Mouse (Mus musculus) mouse embryonic stem cell (cell line): Measurements from ENCODE around the gene Vwa3a.
"Not testable (repeated sequence)": the region's sequence is repeated elsewhere in the genome, so short reads cannot be mapped to it uniquely, and the experiment has no call there.

ENCODE experiments used
- in situ Hi-C, 2 experiments: fragments of 300-500 bp; cut with MboI; formaldehyde crosslinking; loops; 1 replicate in 1 of 2; 3 replicates in 1 of 2; pipeline ENCODE4 v1.14.3; 2019 to 2020; ENCODE audit warnings: low sequenced_read_pairs in 2 of 2, low pct_unique_long_range_greater_than_20kb in 1 of 2, mixed read lengths in 1 of 2; ENCODE audit not compliant: unreplicated experiment in 1 of 2

Vwa3a gene

DNA sequence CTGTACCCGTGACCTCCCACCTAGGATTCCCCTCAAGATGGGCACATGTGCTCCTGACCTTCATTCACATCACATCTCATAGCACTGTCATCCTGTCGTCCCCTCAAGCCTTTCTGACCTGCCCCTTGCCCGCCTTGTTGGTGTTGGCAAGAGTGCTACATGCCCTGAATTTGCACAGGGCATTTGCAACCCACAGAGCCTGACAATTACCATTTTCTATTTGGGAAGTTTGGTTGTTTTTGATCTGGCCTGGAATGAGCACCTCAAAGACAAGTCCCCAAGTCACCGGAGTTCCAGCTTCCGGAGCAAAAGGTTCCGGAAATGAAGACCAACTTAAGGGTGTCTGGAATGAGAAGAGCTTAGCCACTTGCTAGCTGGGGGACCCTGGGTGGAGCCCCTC lies at the start of gene Vwa3a:
Gene Vwa3a (plus strand): TSS at position 301 of the 400 bp plus-strand sequence.
- in situ Hi-C loops: loop anchor here (5.0 kb wide), 1 partner anchor 67 kb away; the partner anchor contains the start of gene Pdzd9 (in 2 of the 2)

DNA sequence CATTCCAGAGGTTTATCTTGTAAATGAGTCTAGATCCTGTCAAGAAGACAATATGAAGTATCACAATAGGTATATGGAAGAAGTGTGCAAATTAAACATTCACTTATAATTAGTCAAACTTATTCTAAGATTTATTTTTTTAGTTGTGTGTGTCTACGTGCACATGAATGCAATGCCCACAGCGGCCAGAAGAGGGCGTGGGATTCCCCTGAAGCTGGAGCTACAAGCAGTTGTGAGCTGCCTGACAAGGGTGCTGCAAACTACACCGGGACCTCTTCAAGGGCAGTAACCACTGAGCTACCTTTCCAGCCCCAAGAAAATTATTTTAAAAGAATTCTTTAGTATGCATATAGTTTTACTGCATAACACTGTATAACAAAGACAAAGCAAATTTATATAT lies 48.5 kb upstream of the Vwa3a start:
- in situ Hi-C loops: no loop called here

DNA sequence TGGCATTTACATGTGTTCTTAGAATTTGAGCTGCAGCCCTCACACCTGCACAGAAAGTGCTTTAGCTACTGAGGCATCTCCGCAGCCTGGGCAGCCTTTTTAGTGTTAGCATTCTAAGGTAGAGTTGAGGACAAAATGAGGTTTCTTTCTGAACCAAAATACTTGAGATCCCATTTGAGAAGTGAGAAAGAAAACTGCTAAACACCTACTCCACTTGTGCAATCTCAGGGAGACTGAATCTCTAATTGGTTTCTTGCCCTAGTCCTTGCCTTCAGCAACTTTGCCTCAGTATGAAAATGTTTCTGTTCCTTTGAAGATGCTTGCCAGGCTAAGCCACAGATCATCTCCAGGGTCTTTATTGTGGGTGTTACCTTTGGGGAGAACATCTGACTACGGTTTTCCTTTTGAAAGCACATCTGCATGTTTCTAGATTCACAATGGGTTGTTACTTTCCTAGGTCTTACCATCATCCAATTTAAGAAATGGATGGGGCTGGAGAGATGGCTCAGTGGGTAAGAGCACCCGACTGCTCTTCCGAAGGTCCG lies 45.2 kb upstream of the Vwa3a start:
- in situ Hi-C loops: no loop called here

DNA sequence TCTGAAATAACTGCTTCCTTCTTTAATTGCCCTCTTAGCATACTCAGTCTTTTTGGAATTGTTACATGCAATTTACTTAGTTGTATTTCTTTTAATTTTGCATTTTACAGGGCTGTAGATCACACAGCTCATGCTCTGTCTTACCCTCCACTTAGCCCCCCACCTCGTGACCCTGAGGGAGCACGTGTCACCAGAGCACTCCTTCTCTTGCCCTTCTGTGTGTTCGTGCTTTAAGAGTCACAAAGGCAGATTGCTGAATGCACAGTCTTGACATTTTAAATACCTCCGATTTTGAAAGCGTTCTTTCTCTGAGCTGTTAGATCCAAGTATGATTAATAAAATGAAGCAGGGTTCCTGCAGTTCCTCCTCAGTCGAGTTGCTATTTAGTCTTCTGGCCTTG lies 43.9 kb upstream of the Vwa3a start:
- in situ Hi-C loops: no loop called here

DNA sequence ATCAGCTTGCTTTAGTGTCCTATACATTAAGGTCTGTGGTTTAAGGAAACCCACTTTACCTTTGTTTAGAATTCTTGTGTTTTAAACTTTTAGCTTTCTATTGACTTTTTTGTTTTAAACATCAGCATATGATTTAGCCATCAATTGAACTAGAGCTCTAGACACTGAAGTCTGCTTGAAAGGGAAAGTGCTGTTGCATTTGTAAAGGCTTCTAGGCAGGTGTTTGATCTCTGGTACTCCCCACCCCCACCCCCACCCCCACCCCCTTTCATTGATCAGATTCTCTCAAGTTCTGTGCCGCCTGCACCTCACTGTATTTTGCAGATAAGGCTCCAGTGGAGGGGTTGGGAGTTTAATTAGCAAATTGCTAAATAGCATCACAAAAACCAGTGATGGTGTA lies 43.5 kb upstream of the Vwa3a start:
- in situ Hi-C loops: no loop called here

DNA sequence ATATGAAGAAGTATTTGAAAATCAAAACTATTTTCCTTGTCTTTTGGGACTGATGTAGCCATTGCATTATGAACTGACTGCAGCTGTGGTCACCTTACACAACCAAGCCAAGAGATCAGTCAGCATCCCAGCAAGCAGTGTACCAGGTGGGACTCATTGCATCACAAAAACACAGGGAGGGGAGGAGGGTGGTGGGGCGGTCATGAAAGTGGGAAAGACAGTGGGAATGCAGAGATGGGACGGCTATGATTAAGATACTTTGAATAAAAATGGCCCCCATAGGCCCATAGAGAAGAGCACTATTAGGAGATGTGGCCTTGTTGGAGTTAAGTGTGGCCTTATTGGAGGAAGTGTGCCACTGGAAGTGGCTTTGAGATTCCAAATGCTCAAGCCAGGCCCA lies 42.8 kb upstream of the Vwa3a start:
- in situ Hi-C loops: no loop called here

DNA sequence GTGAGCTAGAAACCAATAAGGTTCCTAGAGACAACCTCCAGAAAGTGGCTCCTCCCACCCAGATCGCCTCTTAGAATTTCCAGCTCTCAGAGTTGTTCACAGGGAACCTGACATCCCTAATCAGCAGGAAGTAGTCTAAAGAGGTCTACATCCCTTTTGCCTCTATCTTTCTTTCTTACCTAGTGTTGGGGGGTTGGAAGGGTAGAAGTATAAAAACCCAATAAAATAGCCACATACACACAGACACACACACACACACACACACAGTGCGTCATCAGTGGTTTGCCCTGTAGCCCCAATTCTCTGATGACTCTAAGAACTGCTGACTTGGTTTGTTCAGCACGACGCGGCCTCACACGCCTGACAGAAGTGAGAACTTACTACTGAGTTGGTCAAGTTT lies 39.5 kb upstream of the Vwa3a start:
- in situ Hi-C loops: no loop called here

DNA sequence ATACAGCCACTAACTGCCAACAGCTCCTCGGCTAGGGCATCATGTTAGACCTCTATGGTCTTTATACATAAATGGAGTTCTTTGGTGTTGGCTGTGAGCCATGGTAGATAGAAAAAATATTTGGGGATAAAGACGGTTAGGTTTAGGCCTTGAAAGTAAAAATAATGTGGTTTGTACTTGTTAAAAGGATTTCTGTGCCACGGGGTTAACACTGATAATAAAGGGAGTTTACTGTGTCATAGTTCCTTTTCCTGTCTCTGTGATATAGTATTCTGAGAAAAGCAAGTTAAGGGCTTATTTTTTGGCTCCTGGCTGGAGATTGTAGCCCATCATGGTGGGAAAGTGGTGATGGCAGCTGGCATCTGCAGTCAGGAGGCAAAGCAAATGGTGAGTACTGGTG lies 35.2 kb upstream of the Vwa3a start:
- in situ Hi-C loops: no loop called here

DNA sequence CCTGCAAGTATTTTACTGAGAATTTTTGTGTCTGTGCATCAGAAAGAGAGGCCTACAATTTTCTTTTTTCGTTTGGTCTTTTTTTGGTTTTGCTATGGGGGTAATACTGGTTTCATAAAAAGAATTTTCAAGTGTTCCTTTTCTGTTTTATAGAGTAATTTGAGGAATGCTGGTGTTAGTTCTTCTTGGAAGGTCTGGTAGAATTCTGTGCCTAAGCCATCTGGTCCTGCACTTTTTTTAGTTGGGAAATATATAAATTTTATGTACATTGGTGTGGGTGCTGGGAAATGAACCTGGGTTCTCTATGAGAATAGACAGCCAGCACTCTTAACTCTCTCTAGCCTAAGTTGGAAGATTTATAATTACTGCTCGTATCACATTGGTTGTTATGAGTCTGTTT lies 27.0 kb upstream of the Vwa3a start:
- in situ Hi-C loops: no loop called here

DNA sequence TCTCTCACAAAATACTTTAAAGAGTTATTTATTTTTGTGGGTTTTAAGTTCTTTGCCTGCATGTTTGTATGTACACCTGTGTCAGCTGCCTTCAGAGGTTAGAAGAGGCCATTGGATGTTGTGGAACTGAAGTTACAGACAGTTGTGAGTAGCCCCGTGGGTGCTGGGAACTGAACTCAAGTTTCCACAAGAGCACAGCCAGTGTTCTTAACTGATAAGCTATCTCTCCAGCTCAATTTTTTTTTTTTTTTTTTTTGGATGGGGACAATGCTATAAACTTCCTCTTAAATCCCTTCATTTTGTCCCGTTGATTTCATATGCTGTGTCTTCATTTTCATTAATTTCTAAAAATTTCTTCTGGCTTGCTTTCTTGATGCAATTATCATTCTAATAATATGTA lies 25.9 kb upstream of the Vwa3a start:
- in situ Hi-C loops: no loop called here

DNA sequence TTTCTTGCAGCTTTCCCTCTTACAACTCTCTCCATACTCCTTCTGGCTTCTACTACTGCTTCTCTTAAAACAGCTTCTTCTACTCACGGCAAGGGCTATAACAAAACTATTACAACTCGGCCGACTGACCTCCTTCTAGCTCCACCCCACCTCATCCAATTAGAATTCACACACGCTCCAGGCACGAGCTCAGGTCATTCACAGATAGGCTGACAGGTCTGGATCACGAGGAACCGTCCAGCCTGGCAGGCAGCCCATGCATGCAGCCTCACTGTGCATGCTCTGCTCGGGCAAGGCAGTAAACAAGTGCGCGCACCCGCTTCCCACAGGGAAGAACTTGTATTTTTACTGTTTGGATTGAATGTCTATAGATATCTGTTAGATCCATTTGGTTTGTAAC lies 25.2 kb upstream of the Vwa3a start:
- in situ Hi-C loops: not testable (repeated sequence)

DNA sequence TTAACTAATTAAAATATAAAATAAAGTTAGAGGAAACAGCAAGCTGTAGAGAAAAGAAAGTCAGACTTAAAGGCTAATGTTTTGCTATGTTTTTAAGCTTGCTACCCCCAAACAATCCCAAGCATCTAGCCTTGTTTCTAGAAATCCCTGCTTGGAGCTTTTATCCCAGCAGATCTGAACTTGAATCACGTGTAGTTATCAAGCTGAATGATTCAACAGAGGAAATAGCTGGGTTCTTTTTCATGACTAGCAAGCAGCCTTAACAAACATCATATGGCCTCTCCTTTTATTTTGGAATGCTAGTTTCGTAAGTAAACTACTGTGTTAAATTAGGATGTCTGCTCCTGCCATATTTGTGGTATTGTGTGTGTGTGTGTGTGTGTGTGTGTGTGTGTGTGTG lies 21.9 kb upstream of the Vwa3a start:
- in situ Hi-C loops: no loop called here

DNA sequence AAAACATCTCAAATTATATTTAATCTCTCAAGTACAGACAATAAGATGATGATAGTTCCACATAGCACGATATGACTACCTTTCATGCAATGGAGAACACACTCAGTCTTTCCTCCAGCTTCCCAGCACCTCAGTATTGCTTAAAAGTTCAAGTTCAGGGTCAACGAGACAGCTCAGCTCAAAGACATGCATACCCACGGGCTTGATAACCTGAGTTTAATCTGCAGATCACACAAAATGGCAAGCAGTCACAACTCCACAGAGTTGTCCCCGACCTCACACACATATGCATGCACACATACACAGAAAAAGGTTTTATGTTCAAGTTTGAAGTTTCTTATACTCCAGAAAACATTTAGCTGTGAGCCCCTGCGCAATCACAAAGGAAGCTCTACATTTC lies 18.1 kb upstream of the Vwa3a start:
- in situ Hi-C loops: no loop called here

DNA sequence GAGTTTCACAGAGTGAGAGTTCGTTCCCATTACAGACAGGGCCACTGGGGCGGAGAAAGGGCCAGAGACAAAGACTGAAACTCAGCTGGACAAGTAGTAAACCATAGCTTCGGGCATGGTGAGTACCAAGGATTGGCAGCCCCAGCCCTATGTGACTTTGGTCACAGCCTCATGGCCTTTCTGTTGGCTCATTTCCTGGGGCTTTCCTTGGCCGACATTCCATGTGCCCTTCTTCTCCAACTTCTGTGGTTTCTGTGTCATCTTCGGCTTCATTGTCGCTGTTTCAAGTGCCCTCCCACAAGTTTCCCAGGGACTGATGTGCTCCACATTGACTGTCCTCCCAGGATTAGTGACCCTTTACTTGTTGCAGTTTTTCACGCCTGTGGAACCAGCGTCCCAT lies 17.7 kb upstream of the Vwa3a start:
- in situ Hi-C loops: no loop called here

DNA sequence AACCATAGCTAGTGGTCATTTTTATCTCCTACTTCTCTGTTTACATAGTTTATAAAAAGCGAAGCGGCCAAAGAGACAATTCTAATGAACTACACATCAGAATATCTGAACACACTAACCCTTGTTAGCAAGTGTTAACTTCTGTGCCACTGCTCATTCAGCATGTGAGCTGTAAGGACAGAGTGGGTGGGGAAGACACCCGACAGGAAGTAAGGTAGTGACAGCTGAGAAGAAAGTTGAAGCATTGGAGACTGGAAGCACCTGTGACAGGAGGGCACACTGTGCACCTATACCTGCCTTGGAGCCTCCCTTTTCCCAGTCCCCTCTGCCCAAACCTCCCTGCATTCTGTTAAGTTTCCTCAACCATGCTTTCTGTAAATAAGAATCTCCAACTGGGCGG lies 17.1 kb upstream of the Vwa3a start:
- in situ Hi-C loops: no loop called here

DNA sequence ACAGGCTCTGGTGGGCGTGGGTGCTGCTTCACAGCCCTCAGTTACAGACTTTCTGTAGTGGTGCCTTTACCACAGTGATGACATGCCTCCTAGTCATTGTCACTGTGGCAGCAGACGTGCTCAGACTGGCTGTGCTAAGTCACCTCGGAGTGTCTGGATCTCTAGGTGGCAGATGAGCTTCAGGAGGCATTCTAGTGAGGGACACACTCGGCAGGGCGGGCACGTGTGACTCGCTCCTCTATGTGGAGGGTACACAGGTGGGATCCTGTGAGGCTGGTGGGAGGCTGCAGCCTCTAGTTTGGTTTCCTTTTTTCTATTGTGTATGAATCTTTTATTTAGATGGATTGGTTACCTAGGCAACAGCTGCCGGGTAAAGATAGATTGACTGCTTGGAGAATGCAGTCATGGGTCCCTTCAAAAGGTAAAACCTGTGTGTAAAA lies 16.3 kb upstream of the Vwa3a start:
- in situ Hi-C loops: no loop called here

DNA sequence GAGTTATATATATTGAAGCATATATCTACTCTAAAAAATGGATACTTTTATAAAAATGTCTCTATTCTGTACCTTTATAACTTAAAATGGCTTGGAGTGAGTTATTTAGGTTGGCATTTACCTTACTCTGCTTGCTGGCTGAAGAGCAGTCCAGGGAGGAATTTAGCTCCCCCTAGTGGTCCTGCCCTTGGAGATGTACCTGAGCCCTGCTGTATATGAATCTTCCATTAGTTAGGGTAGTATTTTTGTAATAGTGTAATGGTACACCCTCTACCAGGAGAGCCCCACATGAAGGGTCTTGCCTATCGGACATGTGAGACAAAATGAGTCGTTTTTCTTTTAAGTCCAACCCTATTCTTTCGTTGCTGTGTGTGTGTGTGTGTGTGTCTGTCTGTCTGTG lies 11.5 kb upstream of the Vwa3a start:
- in situ Hi-C loops: no loop called here

DNA sequence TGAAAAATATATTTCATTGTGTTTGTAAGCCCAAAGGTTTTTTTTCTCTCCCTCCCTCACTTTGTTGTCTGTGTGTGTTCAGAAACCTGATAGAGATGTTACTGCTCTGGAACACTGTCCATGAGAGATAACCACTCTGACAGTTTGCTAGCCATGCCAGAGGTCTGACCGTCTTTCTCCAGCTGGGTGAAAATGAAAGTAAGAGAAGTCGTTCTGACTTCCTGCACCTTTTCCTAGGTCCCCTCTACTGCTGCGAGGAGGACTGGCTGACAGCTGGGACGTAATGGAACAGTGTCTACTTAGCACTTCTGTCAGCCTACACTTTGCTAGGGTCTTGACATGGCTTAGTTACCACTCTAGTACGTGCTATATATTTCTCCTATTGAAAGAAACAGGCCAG lies 9.5 kb upstream of the Vwa3a start:
- in situ Hi-C loops: no loop called here

DNA sequence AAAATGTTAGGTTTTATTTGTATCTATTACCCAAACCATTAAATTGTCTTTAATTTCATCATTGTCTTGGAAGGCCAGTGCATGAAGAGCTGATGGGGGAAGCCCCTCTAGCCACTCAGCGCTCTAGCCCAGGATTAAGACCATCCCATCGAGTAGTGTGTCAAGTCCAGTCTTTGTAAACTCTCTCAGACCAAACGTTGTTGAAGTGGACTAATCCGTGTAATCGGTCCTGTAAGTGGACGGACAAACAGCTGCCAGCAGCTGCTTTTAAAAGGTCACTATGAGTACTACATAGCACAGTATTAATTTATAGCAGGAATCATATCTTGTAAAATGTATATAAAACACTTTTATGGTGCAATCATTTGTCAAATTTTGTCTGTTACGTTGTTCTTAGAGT lies 6.2 kb upstream of the Vwa3a start:
- in situ Hi-C loops: no loop called here

DNA sequence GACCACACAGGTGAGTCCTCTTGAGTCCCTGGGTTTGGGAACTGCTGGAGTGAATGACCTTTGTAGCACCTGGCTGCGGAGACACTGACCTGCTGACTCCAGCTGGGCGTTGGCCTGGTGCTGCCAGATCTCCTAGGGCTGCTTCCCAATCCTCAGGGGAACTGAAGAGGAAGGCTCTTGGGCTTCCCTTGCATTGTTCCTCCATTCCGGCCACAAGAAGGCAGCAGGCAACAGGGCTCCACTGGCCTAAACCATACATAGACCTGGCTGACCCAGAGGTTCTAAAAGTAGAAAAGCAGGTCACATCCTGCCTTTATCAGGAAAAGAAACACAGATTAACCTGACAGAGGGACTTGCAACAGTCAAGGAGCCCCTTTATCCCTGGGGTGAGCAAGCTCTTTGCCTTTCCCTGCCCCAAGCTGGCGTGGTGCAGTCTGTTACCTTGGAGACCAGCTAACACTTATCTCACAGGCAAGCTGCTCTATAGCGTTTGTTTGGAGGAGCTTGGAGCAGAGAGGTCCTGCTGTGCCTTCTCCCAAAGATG lies 512 bp downstream of the Vwa3a start:
- in situ Hi-C loops: loop anchor here (5.0 kb wide), 1 partner anchor 67 kb away; the partner anchor contains the start of gene Pdzd9 (in 2 of the 2)
